Mouse (Mus musculus) hindbrain, postnatal 0 days (tissue): ENCODE results near the gene Rab5if. TPM values are rescaled to one million over a fixed set of nuclear protein-coding genes. Genes with fewer than 3 reads are reported as not detected.
"Not testable (repeated sequence)": the region's sequence is repeated elsewhere in the genome, so short reads cannot be mapped to it uniquely, and the experiment has no call there.

Experiments used
- ATAC-seq: fragments of 200-750 bp; cut with Nextera tagmentation; 2 replicates; pipeline ENCODE4 v1.8.0; 2017; ENCODE audit warnings: mild to moderate bottlenecking, moderate TSS enrichment, moderate library complexity
- DNase-seq: peaks from one replicate; pipeline ENCODE4 v3.0.0-alpha.2; 2015; ENCODE audit warnings: low spot score
- H3K27ac ChIP-seq: fragments of 300-500 bp; sonication (generic); 2 replicates; pipeline ENCODE4 v1.5.1; 2014; ENCODE audit warnings: mild to moderate bottlenecking
- H3K27me3 ChIP-seq: fragments of 300-500 bp; sonication (generic); 2 replicates; pipeline ENCODE4 v1.6.1; 2014; ENCODE audit warnings: low read length, mixed read lengths; ENCODE audit not compliant: insufficient read depth
- H3K36me3 ChIP-seq: fragments of 300-500 bp; sonication (generic); 2 replicates; pipeline ENCODE4 v1.6.1; 2014; ENCODE audit warnings: low read length, mixed read lengths; ENCODE audit not compliant: insufficient read depth
- H3K4me1 ChIP-seq: fragments of 300-500 bp; sonication (generic); 2 replicates; pipeline ENCODE4 v1.6.1; 2014; ENCODE audit warnings: antibody characterized with exemption, low read length, mixed read lengths; ENCODE audit not compliant: insufficient read depth
- H3K4me2 ChIP-seq: fragments of 300-500 bp; sonication (generic); 2 replicates; pipeline ENCODE4 v1.6.1; 2014; ENCODE audit warnings: low read depth, mild to moderate bottlenecking, low read length, moderate library complexity, mixed read lengths
- H3K4me3 ChIP-seq: fragments of 300-500 bp; sonication (generic); 2 replicates; pipeline ENCODE4 v1.5.1; 2014; ENCODE audit warnings: low read length
- H3K9ac ChIP-seq: fragments of 300-500 bp; sonication (generic); replicated peaks from 2 replicates; pipeline ENCODE4 v1.6.1; 2014; ENCODE audit warnings: mild to moderate bottlenecking, low read length, moderate library complexity, mixed read lengths
- H3K9me3 ChIP-seq: fragments of 300-500 bp; sonication (generic); 2 replicates; pipeline ENCODE4 v1.6.1; 2016; ENCODE audit warnings: low read length, mixed read lengths
- CTCF ChIP-seq: IDR thresholded peaks from 2 replicates; pipeline ENCODE4 v1.5.1; 2016; ENCODE audit warnings: antibody characterized with exemption, control low read depth, low read depth
- WGBS: fragments of 180-500 bp; shearing (Covaris S2); extraction: QIAGEN DNeasy Blood & Tissue Kit; methylation state at CpG from one replicate; pipeline ENCODE4 v1.1.7; 2014; 5-methylcytosine and 5-hydroxymethylcytosine counted together
- polyA plus RNA-seq: library from polyadenylated mRNA; unstranded; fragments of >200 nt; fragmentation: Nextera tagmentation; extraction: Ambion mirVana; gene quantifications from 2 replicates; pipeline ENCODE4 v1.2.1, GENCODE M21; 2015
- total RNA-seq: library from RNA; depleted of rRNA; stranded (reverse); fragments of >200 nt; gene quantifications from 2 replicates; pipeline ENCODE4 v1.2.3, GENCODE M21; 2014

Rab5if gene
- total and polyA plus RNA-seq, 2 experiments from 2014 or later: 135 to 158 TPM

DNA sequence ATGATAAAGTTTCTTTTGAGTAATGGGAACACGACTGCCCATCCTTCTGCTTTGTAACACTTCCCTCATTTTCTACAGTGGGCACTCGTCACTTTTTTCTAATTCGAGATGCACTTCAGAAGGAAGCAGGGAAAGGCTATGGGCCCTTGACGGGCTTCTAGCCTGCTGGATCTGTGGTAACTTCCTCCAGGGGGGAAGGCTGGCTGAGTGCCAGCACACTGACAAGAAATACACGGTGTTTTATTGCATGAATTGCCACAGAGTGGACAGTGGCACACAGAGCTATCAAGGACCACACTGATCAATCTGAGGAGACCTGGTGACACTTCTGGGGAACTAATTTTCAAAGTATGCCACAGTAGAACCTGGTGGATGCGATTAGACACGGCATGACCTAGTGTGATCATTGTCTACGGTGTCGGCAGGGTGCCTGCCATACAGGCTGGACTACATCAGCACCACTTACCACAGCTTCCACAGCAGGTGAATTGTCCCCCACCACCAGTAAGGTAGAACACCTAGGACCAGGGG lies 33.5 kb downstream of the Rab5if start:
- Histone ChIP-seq H3K27me3 (no peaks in the 10 kb centered on the region), H3K4me1 (peaks cover 4% of the 10 kb centered on the region), H3K27ac (no peak overlapping the region), H3K4me2 (no peak overlapping the region), H3K9ac (no peak overlapping the region), H3K4me3 (no peak overlapping the region), H3K36me3 (no peaks in the 10 kb centered on the region), H3K9me3 (no peaks in the 10 kb centered on the region)
- 68% methylated on average over 9 of the region's 9 CpGs for WGBS
- ATAC-seq (no peak), DNase-seq (no peak)
- TF ChIP-seq CTCF: no peak

DNA sequence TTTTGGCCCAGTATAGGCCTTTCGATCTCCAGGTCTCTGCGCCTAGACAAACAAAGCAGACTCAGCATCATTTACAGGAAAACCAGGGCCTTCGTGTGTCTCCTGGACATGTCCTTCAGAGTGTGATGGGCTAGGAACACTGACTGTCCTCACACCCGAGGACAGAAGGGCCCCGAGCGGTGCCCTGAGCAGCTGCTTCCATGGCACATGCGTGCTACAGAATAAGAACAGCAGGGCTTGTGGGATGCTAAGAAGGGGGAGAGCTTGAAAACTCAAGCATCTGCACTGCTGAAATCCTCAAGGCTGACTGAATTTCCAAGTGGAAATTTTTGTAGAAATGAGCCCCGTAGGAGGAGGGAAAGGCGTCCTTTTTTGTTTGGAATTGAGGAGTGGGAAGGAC lies 34.1 kb downstream of the Rab5if start:
- no peaks in the 10 kb centered on the region for H3K36me3 ChIP-seq
- H3K27ac ChIP-seq: no peak overlapping the region
- H3K4me3 ChIP-seq: no peak overlapping the region
- ATAC-seq (no peak), DNase-seq (no peak)
- H3K9me3 ChIP-seq: no peaks in the 10 kb centered on the region
- WGBS: 71% methylated on average over 9 of the region's 9 CpGs
- no peak for TF ChIP-seq CTCF
- no peak overlapping the region for H3K4me2 ChIP-seq
- H3K9ac ChIP-seq: no peak overlapping the region
- H3K27me3 ChIP-seq: no peaks in the 10 kb centered on the region
- peaks cover 4% of the 10 kb centered on the region for H3K4me1 ChIP-seq

DNA sequence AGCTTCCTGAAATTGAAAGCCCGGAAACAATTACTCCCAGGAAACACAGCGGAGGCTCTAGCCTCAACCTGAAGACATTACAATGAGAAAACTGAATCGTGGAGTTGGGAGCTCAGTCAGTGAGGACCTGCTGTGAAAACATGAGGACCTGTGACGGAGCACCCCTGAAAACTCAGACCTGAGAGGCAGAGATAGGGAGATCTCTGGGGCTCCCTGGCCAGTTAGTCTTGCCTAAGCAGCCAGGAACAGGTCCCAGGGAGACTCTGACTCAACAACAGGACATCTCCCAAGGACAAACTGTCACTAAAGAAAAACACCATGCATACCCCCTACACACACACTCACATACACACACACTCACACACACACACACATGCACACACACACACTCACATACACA lies 35.4 kb downstream of the Rab5if start:
- Histone ChIP-seq H3K4me2 (no peak overlapping the region), H3K9ac (no peak overlapping the region), H3K27ac (no peak overlapping the region), H3K9me3 (no peaks in the 10 kb centered on the region), H3K4me1 (no peaks in the 10 kb centered on the region), H3K36me3 (no peaks in the 10 kb centered on the region), H3K27me3 (no peaks in the 10 kb centered on the region), H3K4me3 (no peak overlapping the region)
- WGBS: 59% methylated on average over 4 of the region's 4 CpGs
- ATAC-seq (no peak), DNase-seq (no peak)
- no peak for TF ChIP-seq CTCF

DNA sequence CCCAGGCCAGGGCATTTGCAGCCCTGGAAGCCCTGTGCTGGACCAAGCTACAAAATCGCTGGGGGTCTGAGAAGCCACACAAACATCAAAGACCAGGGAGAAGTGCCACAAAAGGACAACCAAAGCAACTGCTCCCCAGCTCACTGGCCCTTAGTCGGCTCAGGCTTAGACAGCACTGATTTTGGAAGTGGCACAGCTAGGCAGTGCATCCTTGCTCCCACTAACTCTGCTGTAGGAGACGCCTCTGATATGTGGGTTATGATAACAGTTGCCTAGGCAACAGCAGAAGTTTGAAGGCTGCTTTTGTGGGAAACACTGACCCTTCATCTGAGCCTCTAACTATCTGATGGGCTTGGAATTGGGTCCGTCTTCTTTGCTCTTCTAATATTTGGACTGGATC lies 36.3 kb downstream of the Rab5if start:
- no peaks in the 10 kb centered on the region for H3K4me1 ChIP-seq
- no peak for DNase-seq
- WGBS: 68% methylated on average over 4 of the region's 4 CpGs
- no peaks in the 10 kb centered on the region for H3K9me3 ChIP-seq
- no peak overlapping the region for H3K27ac ChIP-seq
- no peak overlapping the region for H3K4me2 ChIP-seq
- no peaks in the 10 kb centered on the region for H3K27me3 ChIP-seq
- ATAC-seq: no peak
- H3K36me3 ChIP-seq: no peaks in the 10 kb centered on the region
- TF ChIP-seq CTCF: no peak
- H3K9ac ChIP-seq: no peak overlapping the region
- H3K4me3 ChIP-seq: no peak overlapping the region

DNA sequence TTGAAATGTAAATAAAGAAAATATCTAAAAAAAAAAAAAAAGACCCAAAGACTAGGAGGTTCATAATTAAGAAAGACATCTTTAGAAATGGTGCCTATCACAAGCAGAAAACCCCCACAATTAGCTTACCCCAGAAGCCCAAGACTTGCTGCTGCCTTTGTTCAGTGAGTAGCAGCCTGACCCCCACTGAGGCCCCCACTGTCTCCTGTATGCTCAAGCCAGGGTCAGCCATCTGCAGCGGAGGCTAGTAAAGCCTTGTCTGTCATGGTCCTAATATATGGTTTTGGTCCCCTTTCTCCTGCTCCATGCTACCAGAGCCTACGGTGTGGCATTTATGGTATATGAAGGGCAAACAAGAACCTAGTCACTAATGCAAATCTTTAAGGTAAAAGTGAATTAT lies 38.4 kb downstream of the Rab5if start:
- H3K4me3 ChIP-seq: no peak overlapping the region
- 64% methylated on average over 2 of the region's 2 CpGs for WGBS
- no peak overlapping the region for H3K9ac ChIP-seq
- TF ChIP-seq CTCF: no peak
- no peaks in the 10 kb centered on the region for H3K9me3 ChIP-seq
- H3K27me3 ChIP-seq: no peaks in the 10 kb centered on the region
- DNase-seq: no peak
- no peaks in the 10 kb centered on the region for H3K4me1 ChIP-seq
- ATAC-seq: no peak
- H3K4me2 ChIP-seq: no peak overlapping the region
- H3K36me3 ChIP-seq: no peaks in the 10 kb centered on the region
- no peak overlapping the region for H3K27ac ChIP-seq

DNA sequence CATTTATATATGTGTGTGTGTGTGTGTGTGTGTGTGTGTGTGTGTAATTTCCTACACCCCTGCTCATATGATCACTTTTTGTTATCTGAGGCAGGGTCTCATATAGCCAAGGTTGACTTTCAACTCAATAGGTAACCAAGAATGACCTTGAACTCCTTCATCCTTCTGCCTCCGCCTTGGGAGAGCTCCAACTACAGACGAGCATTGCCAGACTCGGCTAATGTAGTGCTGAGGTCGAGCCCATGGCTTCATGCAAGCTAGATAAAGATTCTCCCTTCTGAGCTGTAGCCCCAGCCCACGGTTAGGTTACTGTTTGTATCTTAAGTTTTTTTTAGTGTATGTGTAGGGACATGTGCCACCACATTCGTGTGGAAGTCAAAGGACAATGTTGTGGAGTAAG lies 39.0 kb downstream of the Rab5if start:
- H3K36me3 ChIP-seq: no peaks in the 10 kb centered on the region

DNA sequence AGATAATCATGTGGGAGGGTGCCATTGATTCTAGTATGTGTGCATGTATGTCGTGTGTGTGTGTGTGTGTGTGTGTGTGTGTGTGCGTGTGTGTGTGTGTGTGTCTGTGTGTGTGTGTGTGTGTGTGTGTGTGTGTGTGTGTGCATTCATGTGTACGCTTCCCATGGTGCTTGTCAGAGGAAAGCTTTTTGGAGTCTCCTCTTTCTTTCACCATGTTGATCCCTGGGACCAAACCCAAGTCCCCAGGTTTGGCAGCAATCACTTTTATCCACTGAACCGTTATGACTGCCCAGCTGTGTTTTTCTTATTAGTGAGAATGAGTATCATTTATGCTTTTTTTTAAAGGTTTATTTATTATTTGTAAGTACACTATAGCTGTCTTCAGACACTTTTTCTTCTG lies 39.5 kb downstream of the Rab5if start:
- not testable (repeated sequence) for H3K27ac ChIP-seq, H3K4me2 ChIP-seq, H3K36me3 ChIP-seq, DNase-seq, H3K27me3 ChIP-seq, H3K4me1 ChIP-seq, H3K4me3 ChIP-seq, ATAC-seq, H3K9ac ChIP-seq, H3K9me3 ChIP-seq
- WGBS: 59% methylated on average over 4 of the region's 4 CpGs

More for the DNA sequence above, 39.0 kb downstream of the Rab5if start:
- Histone ChIP-seq H3K4me1 (no peaks in the 10 kb centered on the region), H3K27ac (no peak overlapping the region), H3K27me3 (no peaks in the 10 kb centered on the region), H3K9ac (no peak overlapping the region), H3K4me2 (no peak overlapping the region), H3K9me3 (no peaks in the 10 kb centered on the region), H3K4me3 (no peak overlapping the region)
- ATAC-seq: no peak
- WGBS: 68% methylated on average over 6 of the region's 6 CpGs
- TF ChIP-seq CTCF: no peak
- no peak for DNase-seq
